Mouse (Mus musculus): ENCODE results near the gene Tnxb. TPM values are rescaled to one million over a fixed set of nuclear protein-coding genes. Genes with fewer than 3 reads are reported as not detected.

Gene Tnxb
- polyA plus RNA-seq, 1 experiment from 2014 or later = 1.4 TPM

- H3K9ac ChIP-seq (ENCODE audit: low read depth, low read length) = no peak overlapping the region
- TF ChIP-seq CTCF (IDR thresholded peaks at IDR 0.05; ENCODE audit: low read depth) = no peak
- H3K27me3 ChIP-seq (replicated peaks; ENCODE audit: control insufficient read depth, insufficient read depth, low read length) = no peaks in the 10 kb centered on the region
- no peak overlapping the region for H3K4me3 ChIP-seq (ENCODE audit: low read depth, low read length)
- no peaks in the 10 kb centered on the region for H3K9me3 ChIP-seq (ENCODE audit: control insufficient read depth)
- no peak overlapping the region for H3K27ac ChIP-seq (ENCODE audit: low read depth, low read length)
- 74% methylated on average over 7 of the region's 7 CpGs for WGBS
- no peaks in the 10 kb centered on the region for H3K36me3 ChIP-seq (ENCODE audit: control insufficient read depth, insufficient read depth)
- no peak overlapping the region for H3K4me2 ChIP-seq (replicated peaks; ENCODE audit: low read depth)
- ATAC-seq = no peak
- peaks cover 5% of the 10 kb centered on the region for H3K4me1 ChIP-seq (replicated peaks; ENCODE audit: control insufficient read depth, insufficient read depth, low read length)
Measured at GRCm38 (mm10) chr17:34664472-34664871, 5.9 kb upstream of the Tnxb start.

DNA sequence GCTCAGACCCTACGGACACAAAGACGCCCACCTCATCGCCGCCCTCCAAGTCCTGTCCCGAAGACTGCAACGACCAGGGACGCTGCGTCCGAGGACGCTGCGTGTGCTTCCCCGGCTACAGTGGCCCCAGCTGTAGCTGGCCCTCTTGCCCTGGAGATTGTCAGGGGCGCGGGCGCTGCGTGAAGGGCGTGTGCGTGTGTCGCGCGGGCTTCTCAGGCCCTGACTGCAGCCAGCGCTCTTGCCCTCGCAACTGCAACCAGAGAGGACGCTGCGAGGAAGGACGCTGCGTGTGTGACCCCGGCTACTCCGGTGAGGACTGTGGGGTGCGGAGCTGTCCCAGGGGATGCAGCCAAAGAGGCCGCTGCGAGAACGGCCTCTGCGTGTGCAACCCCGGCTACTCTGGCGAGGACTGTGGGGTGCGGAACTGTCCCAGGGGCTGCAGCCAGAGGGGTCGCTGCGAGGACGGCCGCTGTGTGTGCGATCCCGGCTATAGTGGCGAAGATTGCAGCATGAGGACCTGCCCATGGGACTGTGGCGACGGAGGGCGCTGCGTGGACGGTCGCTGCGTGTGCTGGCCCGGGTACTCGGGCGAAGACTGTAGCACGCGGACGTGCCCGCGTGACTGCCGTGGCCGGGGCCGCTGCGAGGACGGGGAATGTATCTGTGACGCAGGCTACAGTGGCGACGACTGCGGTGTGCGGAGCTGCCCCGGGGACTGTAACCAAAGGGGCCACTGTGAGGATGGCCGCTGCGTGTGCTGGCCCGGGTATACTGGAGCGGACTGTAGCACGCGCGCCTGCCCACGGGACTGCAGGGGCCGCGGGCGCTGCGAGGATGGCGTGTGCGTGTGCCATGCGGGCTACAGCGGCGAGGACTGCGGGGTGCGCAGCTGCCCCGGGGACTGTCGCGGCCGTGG is 1.1 kb downstream of the Tnxb start:
- TF ChIP-seq CTCF (IDR thresholded peaks at IDR 0.05; ENCODE audit: low read depth) = peak; percentile 50
- H3K27me3 ChIP-seq (replicated peaks; ENCODE audit: control insufficient read depth, insufficient read depth, low read length) = peaks cover 53% of the 10 kb centered on the region
- peak overlapping the region; percentile 41 for H3K4me2 ChIP-seq (replicated peaks; ENCODE audit: low read depth)
- WGBS = 12% methylated on average over 87 of the region's 93 CpGs
- no peaks in the 10 kb centered on the region for H3K4me1 ChIP-seq (replicated peaks; ENCODE audit: control insufficient read depth, insufficient read depth, low read length)
- H3K27ac ChIP-seq (ENCODE audit: low read depth, low read length) = no peak overlapping the region
- H3K9ac ChIP-seq (ENCODE audit: low read depth, low read length) = no peak overlapping the region
- ATAC-seq = no peak
- no peaks in the 10 kb centered on the region for H3K9me3 ChIP-seq (ENCODE audit: control insufficient read depth)
- H3K4me3 ChIP-seq (ENCODE audit: low read depth, low read length) = peak overlapping the region; percentile 20
- H3K36me3 ChIP-seq (ENCODE audit: control insufficient read depth, insufficient read depth) = peaks cover 7% of the 10 kb centered on the region; the same call in 1 of the 2 replicates

GRCm38 (mm10) chr17:34672246-34672792 is 2.0 kb downstream of the Tnxb start:
- no peak for ATAC-seq
- peak overlapping the region; percentile 20 for H3K4me3 ChIP-seq (ENCODE audit: low read depth, low read length)

GRCm38 (mm10) chr17:34673139-34673538 is 2.8 kb downstream of the Tnxb start:
- H3K27me3 ChIP-seq (replicated peaks; ENCODE audit: control insufficient read depth, insufficient read depth, low read length) = peaks cover 53% of the 10 kb centered on the region
- 85% methylated on average over 7 of the region's 7 CpGs for WGBS
- no peak for TF ChIP-seq CTCF (IDR thresholded peaks at IDR 0.05; ENCODE audit: low read depth)

More at GRCm38 (mm10) chr17:34672246-34672792, 2.0 kb downstream of the Tnxb start:
- no peak overlapping the region for H3K9ac ChIP-seq (ENCODE audit: low read depth, low read length)
- H3K27ac ChIP-seq (ENCODE audit: low read depth, low read length) = no peak overlapping the region
- peak overlapping the region; percentile 41; the same call in 1 of the 2 replicates for H3K4me2 ChIP-seq (replicated peaks; ENCODE audit: low read depth)
- no peaks in the 10 kb centered on the region for H3K4me1 ChIP-seq (replicated peaks; ENCODE audit: control insufficient read depth, insufficient read depth, low read length)
- 39% methylated on average over 49 of the region's 49 CpGs for WGBS
- H3K9me3 ChIP-seq (ENCODE audit: control insufficient read depth) = no peaks in the 10 kb centered on the region
- H3K27me3 ChIP-seq (replicated peaks; ENCODE audit: control insufficient read depth, insufficient read depth, low read length) = peaks cover 53% of the 10 kb centered on the region
- TF ChIP-seq CTCF (IDR thresholded peaks at IDR 0.05; ENCODE audit: low read depth) = no peak
- H3K36me3 ChIP-seq (ENCODE audit: control insufficient read depth, insufficient read depth) = peaks cover 7% of the 10 kb centered on the region; the same call in 1 of the 2 replicates

DNA sequence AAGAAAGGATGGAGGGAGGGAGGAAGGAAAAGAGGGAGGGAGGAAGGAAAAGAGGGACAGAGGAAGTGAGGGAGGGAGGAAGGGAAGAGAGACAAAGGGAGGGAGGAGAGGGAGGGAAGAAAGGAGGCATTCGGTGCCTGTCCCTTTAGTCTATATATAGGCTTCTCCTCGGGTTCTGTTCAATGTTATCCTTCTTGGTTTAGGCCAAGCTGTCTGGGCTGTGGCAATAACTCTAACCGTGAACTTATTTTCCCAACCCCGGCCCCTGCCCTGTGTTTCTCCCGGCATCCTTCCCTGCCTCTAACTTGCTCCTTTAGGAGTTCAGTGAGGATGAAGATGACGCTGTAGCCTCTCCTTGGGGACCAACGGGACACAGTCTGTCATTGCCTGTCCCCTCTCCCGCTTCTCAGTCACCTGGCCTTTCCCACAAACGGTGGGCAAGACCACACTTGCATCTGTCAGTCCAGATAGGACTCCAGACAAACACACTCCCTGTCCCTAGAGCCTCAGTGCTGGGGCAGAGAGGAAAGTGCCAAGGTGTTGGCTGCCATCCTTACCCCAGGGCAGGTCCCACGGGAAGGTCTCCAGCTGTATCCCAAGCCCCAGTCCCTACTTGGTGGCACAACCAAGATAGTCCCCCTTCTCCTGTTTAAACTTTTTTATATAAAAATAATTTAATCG is 4.3 kb downstream of the Tnxb start:
- Histone ChIP-seq H3K9me3 (ENCODE audit: control insufficient read depth) (no peaks in the 10 kb centered on the region), H3K4me3 (ENCODE audit: low read depth, low read length) (no peak overlapping the region), H3K36me3 (ENCODE audit: control insufficient read depth, insufficient read depth) (peaks cover 7% of the 10 kb centered on the region; the same call in 1 of the 2 replicates), H3K27ac (ENCODE audit: low read depth, low read length) (peak overlapping the region; percentile 15; the same call in 1 of the 2 replicates), H3K27me3 (replicated peaks; ENCODE audit: control insufficient read depth, insufficient read depth, low read length) (peaks cover 53% of the 10 kb centered on the region), H3K9ac (ENCODE audit: low read depth, low read length) (no peak overlapping the region), H3K4me2 (replicated peaks; ENCODE audit: low read depth) (no peak overlapping the region), H3K4me1 (replicated peaks; ENCODE audit: control insufficient read depth, insufficient read depth, low read length) (no peaks in the 10 kb centered on the region)
- no peak for TF ChIP-seq CTCF (IDR thresholded peaks at IDR 0.05; ENCODE audit: low read depth)
- WGBS = 50% methylated on average over 11 of the region's 11 CpGs
- no peak for ATAC-seq

More at GRCm38 (mm10) chr17:34673139-34673538, 2.8 kb downstream of the Tnxb start:
- Histone ChIP-seq H3K9ac (ENCODE audit: low read depth, low read length) (no peak overlapping the region), H3K27ac (ENCODE audit: low read depth, low read length) (no peak overlapping the region), H3K4me3 (ENCODE audit: low read depth, low read length) (no peak overlapping the region), H3K4me1 (replicated peaks; ENCODE audit: control insufficient read depth, insufficient read depth, low read length) (no peaks in the 10 kb centered on the region), H3K9me3 (ENCODE audit: control insufficient read depth) (no peaks in the 10 kb centered on the region), H3K36me3 (ENCODE audit: control insufficient read depth, insufficient read depth) (peaks cover 7% of the 10 kb centered on the region; the same call in 1 of the 2 replicates), H3K4me2 (replicated peaks; ENCODE audit: low read depth) (no peak overlapping the region)
- no peak for ATAC-seq
